Mouse (Mus musculus) heart, postnatal 10 days (tissue): ENCODE data around the gene Arf4. TPM values are rescaled to one million over a fixed set of nuclear protein-coding genes. Genes with fewer than 3 reads are reported as not detected.
A peak's percentile ranks its signal among the peaks of the same experiment; 100 is the strongest.
"Not testable (repeated sequence)": the region's sequence is repeated elsewhere in the genome, so short reads cannot be mapped to it uniquely, and the experiment has no call there.

Source experiments
- DNase-seq, 2 experiments: peaks; one replicate each; pipeline ENCODE4 v3.0.0; 2021
- intact Hi-C: fragments of 180-260 bp; cut with DNase I; formaldehyde crosslinking; loops from one replicate; pipeline ENCODE4 v1.15.1; 2025
- total RNA-seq, 2 experiments: library from RNA; stranded (reverse); gene quantifications; 2 replicates each; pipeline ENCODE4 v1.2.3; 2021

Gene Arf4
- total RNA-seq, 2 experiments from 2014 or later: 127 to 134 TPM

GRCm38 (mm10) chr14:26658178-26658577 is 20.3 kb downstream of the Arf4 start:
- intact Hi-C loops: no loop called here
- no peak for DNase-seq

- intact Hi-C loops: no loop called here
- no peak for DNase-seq
Measured at GRCm38 (mm10) chr14:26660233-26660632, 22.4 kb downstream of the Arf4 start.

DNA sequence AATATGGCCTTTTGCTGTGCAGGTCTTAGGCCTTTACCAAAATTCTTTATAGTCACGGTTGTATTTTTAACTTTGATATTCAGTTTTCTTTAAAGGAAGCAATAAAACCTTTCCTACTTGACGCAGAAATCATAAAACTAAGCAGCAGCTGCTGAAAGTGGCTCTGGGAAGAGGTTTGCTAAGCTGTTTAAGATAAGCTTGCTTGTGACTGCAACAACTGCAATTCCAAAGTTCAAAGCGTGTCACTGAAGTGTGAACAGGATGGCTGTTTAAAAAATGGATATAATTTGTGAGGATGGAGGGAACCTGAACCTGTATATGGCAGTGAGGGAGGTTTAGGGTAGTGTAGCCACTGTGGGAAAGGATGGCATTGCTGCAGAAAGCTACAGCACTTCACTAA is 24.1 kb downstream of the Arf4 start:
- intact Hi-C loops: no loop called here
- DNase-seq: no peak

DNA sequence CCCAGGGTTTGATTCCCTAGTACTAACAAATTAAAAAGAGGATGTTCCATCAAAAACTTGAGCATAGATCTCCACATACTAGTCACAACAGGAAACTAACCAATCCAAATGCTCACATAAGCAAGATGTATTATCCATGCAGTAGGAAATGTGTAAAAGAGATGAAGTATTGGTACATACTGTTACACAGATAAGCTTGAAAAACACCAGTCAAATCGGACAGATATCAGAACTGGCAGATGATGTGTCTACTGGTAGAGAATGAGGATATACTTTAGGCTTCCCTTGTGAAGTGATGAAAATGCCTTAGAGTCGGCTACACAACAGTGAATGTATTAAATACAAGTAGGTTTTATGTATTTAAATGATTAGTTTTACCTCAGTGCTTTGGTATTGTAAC is 24.6 kb downstream of the Arf4 start:
- no peak for DNase-seq
- intact Hi-C loops: no loop called here

- intact Hi-C loops: no loop called here
- no peak for DNase-seq
Measured at GRCm38 (mm10) chr14:26663851-26664250, 26.0 kb downstream of the Arf4 start.

DNA sequence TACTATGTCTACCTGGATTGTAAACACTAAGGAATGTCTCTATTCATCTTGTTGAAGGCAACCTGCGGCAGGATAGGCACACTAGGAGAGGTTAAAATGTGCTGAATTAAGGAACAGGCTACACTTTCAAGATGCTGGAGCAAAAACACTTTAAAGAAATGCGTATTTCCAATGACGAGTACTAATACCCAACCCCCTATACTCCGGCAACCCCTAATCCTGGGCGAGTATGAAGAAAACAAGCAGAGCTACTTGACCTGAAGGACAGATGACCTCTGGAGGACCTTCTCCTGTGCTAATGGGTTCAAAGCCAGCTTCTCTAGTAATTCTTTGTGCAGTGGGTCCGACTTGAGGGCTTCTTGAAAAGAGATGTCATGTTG is 30.1 kb downstream of the Arf4 start:
- intact Hi-C loops: loop anchor here (2.0 kb wide), 1 partner anchor 29 kb away; the partner anchor contains the start of gene Arf4
- no peak for DNase-seq

DNA sequence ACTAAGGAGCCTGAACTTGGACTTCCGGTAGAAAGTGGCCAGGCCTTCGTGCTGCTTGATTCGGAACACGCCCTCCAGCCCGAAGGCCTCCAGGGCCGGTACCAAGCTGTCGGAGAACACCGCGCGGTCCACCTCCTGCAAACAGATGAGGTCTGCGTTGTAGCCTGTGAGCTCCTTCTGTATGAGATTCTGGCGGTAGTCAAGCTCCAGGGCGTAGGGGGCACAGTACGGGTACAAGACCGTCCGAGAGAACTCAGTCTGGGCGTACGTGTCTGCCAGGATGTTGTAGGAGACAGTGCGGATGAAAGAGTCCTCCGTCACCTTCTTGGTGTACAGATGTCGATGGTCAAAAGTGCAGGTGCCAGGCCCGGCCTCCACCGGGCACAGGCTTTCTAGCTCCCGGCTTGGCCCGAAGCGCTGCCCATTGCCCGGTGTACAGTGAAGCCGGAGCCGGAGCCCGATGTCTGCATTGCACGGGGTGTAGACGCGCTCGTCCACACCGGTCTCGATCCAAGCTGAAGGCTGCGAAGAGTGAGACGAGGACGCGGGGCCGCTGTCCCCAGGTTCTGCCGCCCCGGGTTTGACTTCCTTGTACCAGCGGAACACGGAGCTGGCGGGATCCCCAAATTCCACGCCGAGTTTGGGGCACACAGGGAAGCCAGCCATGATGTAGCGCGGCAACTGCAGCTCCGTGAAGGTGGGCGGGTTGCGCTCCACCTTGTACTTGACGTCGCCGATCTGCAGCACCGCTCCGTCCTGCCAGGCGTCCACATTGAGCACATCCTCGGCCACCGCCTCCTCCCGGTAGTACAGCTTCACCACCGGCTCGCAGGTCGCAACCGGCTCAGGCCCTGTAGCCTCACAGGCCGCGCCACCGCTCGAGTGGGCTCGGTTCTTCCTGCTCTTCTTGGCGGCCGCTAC is 30.8 kb downstream of the Arf4 start:
- intact Hi-C loops: loop anchor here (2.0 kb wide), 1 partner anchor 30 kb away; the partner anchor contains the start of gene Arf4
- peak; percentile 25 for DNase-seq

DNA sequence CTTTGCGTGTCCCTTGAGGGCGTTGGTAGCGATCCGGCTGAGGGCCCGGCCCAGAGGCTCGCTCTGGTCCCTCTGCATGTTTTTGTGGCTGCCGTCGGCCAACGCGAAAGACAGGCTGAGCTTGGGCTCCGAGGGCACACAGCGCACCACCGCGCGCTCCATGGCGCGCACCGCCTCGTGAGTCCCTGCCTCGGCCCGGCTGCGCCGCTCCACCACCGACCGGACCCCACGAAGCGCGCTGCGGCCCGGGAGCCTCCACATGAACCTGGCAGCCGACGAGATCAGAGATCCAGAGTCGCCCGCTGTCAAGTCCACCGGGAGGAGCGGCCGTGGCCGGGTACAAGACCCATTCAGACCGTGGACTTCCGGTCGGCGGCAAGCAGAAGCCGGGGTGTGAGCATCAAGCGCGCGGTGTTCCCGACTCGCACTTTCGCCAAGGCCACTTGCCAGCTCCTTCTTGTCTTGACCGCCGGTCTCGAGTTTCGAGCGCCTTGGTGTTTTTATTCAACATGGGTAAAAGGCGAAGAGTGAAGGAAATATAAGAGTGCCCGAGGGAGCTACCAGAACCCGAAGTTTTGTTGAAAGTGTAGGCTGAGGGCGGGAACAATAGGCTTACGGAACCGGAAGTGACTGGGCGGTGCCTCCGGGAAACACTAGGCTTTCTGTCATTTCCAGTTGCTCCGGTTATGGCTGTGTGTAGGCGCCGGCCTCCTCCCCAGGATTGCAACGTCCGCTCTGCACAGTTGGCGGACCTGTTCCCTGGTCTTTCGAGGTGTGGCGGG is 31.6 kb downstream of the Arf4 start, which contains the start of gene Pde12:
Gene Pde12 (minus strand): TSS at position 592 of the 782 bp plus-strand sequence.
- intact Hi-C loops: loop anchor here (2.0 to 10.0 kb wide), 2 partner anchors 31 to 425 kb away; partner anchors contain the start of gene Arf4
- DNase-seq: peak; percentile 92

DNA sequence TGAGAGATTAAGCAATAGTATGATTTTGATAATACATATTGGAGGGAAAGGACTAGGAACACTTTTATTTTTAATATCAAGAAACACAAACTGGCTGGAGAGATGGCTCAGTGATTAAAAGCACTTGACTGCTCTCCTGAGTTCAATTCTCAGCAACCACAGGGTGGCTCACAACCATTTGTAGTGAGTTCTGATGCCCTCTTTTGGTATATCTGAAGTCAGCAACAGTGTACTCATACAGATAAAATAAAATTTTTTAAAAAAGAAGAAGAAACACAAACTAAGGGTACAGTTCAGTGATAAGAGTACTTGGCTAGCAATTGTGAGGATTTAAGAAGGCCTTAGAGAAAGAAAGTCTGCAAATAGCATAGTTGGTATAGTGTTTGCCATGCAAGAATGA is 33.1 kb downstream of the Arf4 start:
- no peak for DNase-seq
- intact Hi-C loops: loop anchor here (10.0 kb wide), 1 partner anchor 424 kb away; no protein-coding TSS in a partner anchor

DNA sequence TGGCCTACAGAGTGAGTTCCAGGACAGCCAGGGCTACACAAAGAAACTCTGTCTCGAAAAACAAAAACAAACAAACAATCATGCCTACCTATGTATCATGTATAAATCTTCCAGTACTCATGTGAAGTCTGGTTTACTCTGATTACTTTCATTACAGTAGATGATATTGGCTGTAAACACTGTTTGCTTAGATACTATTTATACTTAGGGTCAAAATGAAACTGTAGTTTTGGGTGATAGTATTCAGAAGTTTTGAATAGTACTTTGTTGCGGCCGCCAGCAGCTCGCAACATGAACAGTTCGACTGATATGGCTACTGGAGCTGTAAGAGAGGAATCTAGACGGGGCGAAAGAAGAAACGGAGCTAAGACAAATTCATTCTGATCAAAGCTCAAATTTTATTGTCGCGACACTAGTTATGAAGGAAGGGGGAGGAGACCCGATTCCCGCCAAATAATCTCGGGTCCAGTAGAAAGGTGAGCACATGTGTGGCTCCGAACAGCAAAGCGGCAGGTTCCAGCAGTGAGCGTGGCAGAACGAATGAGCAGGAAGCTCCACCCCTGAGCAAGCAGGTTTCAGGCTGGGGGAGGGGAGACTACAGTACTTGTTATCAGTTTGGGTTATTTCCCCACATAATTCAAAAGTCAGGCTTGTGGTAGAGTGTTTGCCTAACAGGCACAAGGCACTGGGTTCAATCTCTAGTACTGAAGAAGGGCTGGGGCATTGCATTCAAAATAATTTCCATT is 34.2 kb downstream of the Arf4 start:
- intact Hi-C loops: loop anchor here (10.0 kb wide), 1 partner anchor 423 kb away; no protein-coding TSS in a partner anchor
- not testable (repeated sequence) for DNase-seq

DNA sequence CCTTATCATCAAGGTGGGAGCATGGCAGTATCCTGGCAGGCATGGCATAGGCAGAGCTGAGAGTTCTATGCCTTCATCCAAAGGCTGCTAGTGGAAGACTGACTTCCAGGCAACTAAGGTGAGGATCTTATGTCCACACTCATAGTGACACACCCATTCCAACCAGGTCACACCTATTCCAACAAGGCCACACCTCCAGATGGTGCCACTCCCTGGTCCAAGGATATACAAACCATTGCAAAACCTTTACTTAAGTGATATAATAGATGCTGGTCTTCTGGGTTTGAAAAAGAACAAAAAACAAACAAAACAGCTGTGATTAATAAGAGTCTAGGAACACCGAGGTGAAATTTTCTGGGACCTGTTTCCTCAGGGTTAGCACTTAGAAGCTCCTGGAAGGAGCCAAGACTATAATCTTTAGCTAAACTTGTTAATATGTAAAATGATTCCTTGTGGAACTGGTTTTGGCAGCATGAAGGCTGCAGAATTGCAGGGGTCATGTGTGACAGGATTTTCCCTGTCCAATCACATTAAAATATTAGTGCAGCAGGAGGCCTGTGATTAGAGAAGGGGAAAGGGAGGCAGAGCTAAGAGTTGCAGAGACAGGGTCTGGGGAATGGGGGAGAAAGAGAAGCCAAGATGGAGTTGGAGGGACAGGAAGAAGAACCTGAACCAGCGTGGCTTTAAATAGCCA is 36.7 kb downstream of the Arf4 start:
- intact Hi-C loops: loop anchor here (10.0 kb wide), 1 partner anchor 420 kb away; no protein-coding TSS in a partner anchor

DNA sequence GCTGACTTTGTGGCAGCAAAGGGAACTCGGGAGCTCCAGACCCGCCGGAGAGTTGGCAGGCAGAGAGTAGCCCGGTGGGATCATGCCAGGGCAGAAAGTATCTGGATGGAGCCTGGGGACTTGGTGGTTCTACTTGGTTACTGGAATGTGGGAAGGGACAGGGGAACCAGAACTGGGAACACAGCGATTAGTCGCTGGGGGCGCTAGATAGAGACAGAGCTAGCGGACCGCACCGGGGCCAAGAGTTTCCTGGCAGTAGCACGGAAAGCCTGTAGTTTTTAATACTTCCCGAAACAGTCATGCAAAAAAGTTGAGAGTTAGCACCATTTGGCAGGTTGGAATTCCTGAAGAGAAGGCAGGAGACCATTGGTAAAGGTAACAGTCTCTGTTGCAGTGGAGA is 37.5 kb downstream of the Arf4 start:
- DNase-seq: peak; percentile 52 to 64
- intact Hi-C loops: loop anchor here (10.0 kb wide), 1 partner anchor 419 kb away; no protein-coding TSS in a partner anchor

More for the DNA sequence above, 36.7 kb downstream of the Arf4 start:
- not testable (repeated sequence) for DNase-seq

GRCm38 (mm10) chr14:26675791-26676190 is 37.9 kb downstream of the Arf4 start:
- DNase-seq: no peak
- intact Hi-C loops: loop anchor here (10.0 kb wide), 1 partner anchor 419 kb away; no protein-coding TSS in a partner anchor

- intact Hi-C loops: no loop called here
- DNase-seq: no peak
Measured at GRCm38 (mm10) chr14:26690727-26691126, 52.9 kb downstream of the Arf4 start.

- intact Hi-C loops: no loop called here
- no peak for DNase-seq
Measured at GRCm38 (mm10) chr14:26691363-26691762, 53.5 kb downstream of the Arf4 start.

- no peak for DNase-seq
- intact Hi-C loops: no loop called here
Measured at GRCm38 (mm10) chr14:26692974-26693373, 55.1 kb downstream of the Arf4 start, which contains the start of gene Dnah12. TSS of gene Dnah12 (plus strand) at chr14:26693274.

- intact Hi-C loops: loop anchor here (5.0 kb wide), 1 partner anchor 324 kb away; no protein-coding TSS in a partner anchor
- DNase-seq: no peak
Measured at GRCm38 (mm10) chr14:26697912-26698311, 60.0 kb downstream of the Arf4 start.

DNA sequence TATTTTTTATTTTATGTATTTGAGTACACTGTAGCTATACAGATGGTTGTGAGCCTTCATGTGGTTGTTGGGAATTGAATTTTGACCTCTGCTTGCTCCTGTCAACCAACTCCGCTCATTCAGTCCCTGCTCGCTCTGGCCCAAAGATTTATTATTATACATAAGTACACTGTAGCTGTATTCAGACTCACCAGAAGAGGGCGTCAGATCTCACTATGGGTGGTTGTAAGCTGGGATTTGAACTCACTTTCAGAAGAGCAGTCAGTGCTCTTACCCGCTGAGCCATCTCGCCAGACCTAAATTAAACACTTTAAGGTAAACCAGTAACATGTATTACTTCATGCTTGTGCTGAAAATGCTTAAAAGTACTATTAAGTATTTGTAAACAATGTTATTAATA is 67.4 kb downstream of the Arf4 start:
- DNase-seq, intact Hi-C loops: not testable (repeated sequence)
